Mouse (Mus musculus) heart, adult 18-20 months (tissue): ENCODE results near the gene Spint5. TPM values are rescaled to one million over a fixed set of nuclear protein-coding genes. Genes with fewer than 3 reads are reported as not detected.

Experiments used
- DNase-seq, 2 experiments: peaks; one replicate each; pipeline ENCODE4 v3.0.0; 2021 to 2022; ENCODE audit warnings: mixed read lengths in 1 of 2
- total RNA-seq, 2 experiments: library from RNA; stranded (reverse); gene quantifications; 2 replicates each; pipeline ENCODE4 v1.2.3; 2021

Spint5 gene
- total RNA-seq, 2 experiments from 2014 or later: not detected

DNA sequence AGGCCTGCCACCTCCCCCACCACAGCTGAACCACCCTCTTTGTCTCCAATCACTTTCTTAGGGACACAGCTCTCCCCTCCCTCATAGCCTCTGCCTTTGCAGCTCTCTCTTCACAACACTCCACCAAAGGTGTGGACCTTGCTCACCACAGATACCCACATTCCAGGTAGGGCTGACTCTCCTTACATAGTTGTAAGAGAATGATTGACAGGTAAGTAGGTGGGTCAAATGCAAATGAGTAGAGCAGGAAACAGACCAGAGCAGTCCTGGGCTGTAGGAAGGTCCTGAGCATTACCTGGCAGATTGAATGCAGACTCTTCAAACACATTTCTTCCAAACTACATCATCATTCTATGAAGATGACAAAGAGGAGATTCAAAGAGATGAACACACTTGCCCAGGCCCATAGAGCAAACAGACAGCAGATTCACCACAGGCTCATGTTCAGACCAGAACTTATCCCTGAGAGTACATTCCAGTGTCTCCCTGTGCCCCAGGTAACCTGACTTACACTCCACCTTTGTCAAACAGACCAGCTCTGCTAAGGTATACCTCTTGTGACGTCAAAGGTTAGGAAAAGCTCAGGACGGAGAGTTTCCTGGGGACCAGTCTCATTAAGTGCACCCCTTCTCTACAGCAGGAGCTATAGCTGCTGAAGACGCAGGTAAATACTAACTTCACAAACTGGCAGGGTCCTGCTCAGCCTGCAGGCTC is 22.4 kb downstream of the Spint5 start:
- no peak for DNase-seq

DNA sequence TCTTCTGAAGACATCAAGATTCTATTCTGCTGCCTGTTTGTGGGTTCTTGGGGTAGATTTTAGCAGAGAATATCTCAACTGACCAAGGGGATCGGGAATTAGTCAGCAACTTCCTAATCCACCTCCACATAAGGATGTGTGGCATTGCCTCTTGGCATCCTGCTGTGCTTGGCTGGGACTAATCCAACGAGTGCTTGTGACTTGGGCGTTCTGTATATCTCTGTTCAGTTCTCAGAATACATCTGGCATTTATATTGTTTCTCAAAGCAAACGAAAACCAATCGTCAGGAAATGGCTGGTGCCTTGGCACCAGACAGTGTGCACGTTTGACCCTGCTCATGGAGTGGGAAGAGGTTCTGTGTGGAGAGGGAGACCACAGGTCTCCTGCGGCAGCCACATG is 24.8 kb downstream of the Spint5 start:
- DNase-seq: peak in 1 of 2 experiments; percentile 19

DNA sequence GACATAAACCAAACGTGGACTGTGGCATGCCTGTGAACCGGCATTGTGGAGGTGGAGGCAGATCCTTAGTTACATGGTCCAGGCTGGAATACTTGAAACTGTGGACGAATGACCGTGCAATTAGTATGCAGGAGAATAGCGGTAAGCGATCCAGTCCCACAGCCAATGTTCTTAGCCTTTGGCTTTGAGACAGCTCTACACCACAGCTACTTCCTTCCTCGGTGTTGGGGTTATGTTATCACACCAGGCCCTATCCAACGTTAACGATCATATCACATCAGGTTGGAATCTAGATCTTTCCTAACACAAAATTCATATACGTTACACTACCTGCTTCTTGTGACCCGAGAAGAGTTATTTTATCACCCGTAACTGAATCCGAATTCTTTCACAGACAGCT is 29.9 kb downstream of the Spint5 start:
- DNase-seq: no peak

DNA sequence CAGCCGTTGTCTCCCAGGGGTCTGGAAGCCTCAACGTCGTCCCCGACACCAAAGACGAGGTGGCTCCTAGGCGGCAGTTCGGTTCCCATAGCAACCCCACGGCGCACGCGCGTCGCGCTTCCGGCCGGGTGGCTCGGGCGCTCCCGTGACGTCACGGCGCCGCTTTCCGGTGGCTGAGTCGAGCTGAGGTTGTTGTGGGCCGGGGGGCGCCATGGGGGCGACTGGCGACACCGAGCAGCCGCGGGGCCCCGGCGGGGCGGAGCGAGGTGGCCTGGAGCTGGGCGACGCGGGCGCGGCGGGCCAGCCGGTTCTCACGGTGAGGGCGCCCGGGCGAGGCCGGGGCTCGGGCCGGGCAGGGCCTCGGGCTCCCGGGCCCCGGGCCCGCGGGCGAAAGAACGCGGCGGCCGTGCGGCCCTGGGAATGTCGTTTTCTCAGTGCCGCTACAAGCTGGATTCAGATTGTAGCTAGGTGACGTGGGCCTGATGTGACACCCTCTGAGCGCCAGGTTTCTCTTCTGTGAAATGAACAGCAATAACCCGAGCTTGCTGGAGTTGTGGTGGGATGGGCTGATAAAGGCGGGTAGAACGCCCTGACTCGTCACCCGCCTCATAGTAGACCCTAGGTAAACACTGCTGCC is 30.9 kb downstream of the Spint5 start, which contains the start of the genes Wfdc3 and Dnttip1:
Gene Wfdc3, minus strand, starts transcription at position 89 of the 637 bp plus-strand sequence.
Gene Dnttip1, plus strand, starts transcription at position 141 of the 637 bp plus-strand sequence.
- DNase-seq: peak; percentile 95 to 97

DNA sequence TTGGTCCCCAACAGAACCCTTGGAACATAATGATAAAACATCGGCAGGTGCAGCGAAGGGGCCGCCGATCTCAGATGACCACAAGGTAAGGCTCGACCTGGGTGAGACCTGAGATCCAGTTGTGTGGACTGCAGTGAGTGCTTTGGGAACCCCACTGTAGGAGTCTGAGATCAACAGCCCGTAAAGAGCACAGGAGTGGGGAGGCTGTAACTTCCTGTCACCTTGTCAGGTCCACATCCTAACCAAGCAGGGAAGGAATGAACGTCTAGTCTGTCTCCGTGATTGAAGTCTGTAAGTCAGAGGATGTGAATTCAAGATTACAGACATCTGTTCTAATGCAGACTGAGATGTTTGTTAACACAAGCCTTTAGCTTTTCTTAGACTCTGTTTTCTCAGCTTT is 31.6 kb downstream of the Spint5 start:
- no peak for DNase-seq

DNA sequence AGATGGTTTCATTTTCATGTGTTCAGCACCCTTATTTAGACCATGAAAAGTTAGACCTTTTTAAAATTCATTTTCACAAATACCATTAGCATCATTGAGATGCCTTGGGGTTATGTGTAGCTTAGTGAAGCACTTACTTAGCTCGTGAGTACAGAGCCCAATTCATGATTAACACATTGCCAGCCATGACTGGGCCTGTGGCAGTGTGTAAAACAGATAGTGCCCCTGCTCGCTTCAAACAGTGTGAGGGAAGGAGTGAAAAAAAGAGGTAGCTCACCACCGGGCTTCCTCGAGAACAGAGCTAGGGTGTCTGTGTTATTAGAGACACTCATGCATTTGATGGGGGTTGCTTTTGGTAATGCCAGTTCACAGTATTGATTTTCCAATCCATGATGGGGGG is 33.1 kb downstream of the Spint5 start:
- no peak for DNase-seq

DNA sequence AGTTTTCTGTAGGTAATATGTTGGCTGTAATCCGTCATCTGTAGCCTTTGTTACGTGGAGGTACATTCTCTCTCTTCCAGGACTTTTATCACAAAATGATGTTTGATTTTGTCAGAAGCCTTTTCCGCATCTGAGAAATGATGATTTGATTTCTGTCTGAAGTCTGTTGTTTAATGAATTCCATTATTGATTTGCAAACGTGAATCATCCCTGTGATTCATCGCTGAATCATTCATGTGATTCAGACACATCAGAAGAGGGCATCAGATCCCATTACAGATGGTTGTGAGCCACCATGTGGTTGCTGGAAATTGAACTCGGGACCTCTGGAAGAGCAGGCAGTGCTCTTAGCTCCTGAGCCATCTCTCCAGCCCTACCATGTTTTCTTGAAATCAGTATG is 33.9 kb downstream of the Spint5 start:
- no peak for DNase-seq

DNA sequence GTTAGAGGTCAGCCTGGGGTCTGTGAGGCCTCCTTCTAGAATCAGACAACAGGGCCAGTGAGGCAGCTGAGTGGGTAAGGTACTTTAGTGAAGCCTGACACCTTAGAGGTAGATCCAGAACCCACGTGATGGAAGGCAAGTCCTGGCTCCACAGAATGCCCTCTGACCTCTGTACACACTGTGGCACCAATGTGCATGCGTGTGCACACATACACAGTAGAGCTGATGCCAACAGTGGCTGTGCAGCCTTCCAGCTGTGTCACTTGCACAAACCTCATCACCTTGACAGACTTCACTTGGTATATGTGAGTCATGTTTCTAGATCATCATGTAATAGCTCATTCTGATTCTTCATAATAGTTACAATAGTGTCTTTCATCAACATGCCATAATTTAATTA is 37.3 kb downstream of the Spint5 start:
- DNase-seq: no peak

DNA sequence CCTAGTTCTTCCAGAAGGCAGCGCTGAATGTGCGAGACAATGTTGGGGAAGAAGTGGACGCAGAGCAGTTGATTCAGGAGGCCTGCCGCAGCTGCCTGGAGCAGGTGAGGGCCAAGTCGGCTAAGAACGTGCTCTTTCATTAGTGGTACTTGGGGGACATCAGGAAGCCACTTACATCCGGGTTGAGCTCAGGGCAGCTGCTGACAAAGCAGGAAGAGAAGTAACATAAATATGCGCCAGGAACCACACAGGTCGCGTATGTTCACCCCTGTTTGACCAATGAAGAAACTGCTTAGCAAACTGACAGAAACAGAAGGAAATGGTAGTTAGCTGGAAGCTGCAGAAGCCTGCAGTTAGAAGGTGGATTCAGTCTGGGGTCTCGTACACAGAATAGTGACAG is 39.0 kb downstream of the Spint5 start:
- no peak for DNase-seq

DNA sequence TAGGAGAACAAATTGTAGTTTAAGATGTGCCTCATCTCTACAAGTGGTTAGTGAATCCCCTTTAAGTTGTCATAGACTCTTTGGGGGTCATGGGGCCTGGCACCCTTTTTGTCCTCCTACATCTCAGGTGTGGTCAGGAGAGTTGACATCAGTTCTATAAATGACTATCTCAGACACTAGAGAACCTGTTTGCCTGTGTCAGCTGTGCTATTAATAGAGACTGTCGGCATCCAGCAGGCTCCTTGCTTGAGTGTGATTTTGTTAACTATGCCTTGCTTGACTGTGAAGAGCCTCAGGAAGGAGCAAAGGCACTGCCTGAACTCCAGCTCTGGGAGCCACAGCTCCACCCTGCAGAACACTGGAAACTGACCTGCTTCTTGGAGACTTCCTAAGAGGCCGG is 39.7 kb downstream of the Spint5 start:
- peak; percentile 51 to 71 for DNase-seq

DNA sequence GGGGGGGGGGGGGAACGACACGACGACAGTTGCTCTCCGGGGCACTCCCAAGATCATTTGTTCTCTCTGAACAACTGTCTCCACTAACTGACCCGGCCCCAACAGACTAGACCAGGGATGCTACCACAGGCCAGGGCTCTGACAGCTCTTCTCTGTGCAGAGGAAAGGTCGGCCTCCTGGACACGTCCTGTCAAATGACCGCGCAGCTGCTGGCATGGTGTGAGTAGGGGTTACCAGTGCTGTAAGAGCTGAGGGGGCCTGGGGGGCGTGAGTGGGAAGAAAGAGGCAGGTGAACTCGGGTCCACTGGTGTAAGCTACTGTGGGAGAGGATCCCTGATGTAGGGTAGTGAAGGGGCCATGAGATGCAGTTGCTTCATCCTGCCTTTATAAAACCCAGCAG is 42.7 kb downstream of the Spint5 start:
- DNase-seq: no peak

DNA sequence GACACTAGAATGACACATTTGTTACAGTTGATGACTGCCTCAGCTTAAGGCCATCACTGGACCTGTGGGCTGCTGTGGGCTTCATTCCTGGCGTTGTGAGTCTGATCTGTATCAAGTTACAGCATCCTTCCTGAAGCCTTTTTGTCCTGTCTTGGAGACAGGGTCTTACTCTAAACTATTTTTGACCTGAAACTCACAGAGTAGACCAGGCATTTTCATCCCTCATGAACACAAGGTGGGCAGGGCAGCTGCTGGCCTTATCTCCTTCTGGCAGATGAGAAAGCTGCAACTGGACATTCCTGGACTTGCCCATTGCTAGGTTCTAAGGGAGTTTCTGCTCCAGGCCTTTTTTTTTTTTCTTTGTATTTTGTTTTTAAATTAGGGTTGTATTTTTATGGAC is 43.6 kb downstream of the Spint5 start:
- no peak for DNase-seq

DNA sequence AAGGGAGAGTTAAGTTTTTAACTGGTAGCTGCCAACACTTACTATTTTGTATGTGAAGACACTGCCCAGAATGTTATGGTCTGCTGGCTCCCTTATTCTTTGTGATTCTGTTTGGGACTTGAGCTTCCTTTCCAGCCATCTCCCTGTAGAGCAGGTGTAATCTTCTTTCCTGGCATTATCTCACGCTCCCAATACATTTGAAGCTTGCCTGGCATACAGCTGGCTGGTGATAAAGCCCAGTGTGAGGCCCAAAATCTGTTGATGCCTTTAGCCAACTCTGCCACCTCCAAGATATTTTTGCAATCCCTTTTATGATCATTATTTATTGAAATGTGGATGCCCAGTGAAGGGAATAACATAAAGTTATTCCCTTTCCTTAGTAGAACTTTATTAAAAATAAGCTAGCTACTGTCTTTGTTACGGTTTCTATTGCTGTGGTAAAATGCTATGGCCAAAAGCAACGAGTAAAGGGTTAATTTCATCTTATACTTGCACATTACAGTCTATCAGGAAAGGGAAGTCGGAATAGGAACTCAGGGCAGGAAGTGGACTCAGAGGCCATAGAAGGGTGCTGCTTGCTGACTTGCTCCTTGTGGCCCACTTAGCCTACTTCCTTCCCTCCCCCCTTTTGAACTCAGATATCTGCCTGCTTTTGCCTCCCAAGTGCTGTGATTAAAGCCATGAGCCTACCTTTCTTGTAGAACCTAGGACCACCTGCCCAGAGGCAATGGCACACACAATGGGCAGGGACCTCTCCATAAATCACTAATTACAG is 45.1 kb downstream of the Spint5 start:
- DNase-seq: no peak

DNA sequence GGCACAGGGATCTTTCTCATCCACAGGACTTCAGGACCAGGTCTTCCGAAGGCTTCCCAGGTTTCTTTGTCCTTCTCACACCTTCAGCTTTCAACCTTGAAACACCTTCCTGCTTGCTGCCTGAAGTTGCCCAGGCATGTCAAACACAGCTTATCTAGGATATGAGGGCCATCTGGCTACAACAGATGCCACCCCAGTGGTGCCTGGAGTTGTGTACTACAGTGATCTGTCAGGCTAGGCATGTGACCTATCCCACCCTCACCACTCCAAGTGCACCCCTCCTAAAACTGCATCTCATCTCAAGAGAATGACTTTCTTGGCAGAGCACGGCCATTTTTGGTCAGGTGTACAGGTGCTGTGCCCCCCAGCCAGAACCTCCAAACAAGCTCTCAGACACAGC is 46.4 kb downstream of the Spint5 start:
- DNase-seq: no peak

DNA sequence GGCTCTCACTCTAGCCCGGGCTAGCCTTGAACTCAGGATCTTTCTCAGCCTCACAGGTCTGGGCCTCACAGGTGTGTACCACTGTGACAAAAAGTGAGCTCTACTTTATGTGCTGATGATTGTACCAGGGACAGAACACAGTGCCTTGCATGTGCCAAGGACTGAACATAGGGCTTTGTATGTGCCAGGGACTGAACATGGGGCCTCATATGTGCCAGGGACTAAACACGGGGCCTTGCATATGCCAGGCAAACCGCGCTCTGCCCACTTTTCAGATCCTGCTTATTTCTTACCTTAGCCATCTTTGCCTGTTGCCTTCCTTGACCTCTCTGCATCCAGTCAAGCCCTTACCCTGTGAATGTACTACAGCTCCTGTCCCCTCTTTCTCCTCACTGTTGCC is 46.9 kb downstream of the Spint5 start:
- no peak for DNase-seq

DNA sequence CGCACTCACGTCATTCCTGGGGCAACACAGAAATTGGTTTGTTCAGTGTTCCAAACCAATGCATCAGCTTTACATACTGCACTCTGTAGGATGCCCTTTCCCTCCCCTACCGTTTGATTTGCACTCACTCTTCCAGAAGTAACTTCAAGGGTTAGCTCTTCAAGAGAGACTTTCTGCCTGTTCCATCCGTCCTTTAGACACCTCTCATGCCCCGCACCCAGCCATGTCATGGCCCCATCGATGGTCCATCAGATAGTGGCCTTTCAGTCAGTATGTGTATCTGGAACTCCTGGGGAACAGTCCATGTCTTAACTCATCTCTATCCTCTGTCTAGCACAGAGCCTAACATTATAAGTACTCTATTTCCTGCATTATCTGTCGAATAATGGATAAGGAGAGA is 47.5 kb downstream of the Spint5 start:
- no peak for DNase-seq

DNA sequence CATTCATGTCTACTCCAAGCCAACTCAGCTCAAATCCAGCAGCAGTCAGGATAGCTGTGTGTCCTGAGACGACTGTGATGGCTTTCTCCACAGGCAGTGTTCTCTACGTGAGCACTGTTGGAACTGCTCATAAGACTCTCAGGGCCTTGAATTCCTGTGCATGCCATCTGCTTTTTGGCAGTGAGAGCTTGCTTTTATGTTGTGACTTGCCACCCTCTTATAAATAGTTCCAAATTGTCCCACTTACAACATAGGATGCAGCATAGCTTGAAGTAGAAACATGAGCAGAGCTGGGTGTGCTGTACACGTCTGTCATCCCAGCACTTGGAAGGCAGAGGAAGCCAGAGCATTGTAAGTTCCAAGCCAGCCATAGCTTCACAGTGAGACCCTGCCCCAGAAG is 50.7 kb downstream of the Spint5 start:
- no peak for DNase-seq

Other genes starting within 250 kb of the Spint5 start
- gene Trp53tg5, start 241.6 kb upstream of the Spint5 start, total RNA-seq: not detected
- 10 to 100 TPM in 1 of 2 experiments, 1 to 10 TPM in 1; 9.4 to 10.7 TPM for gene Dbndd2, start 229.2 kb upstream of the Spint5 start, total RNA-seq
- 10 to 100 TPM; 28.7 to 32.6 TPM for gene Pigt, start 217.8 kb upstream of the Spint5 start, total RNA-seq
- gene Wfdc2, start 152.9 kb upstream of the Spint5 start, total RNA-seq: 10 to 100 TPM in 1 of 2 experiments, 1 to 10 TPM in 1; 1.0 to 11.8 TPM
- not detected for gene Spint3, start 141.8 kb upstream of the Spint5 start, total RNA-seq
- gene Wfdc6a, start 129.9 kb upstream of the Spint5 start, total RNA-seq: not detected
- not detected for gene Eppin, start 121.7 kb upstream of the Spint5 start, total RNA-seq
- gene Wfdc6b, start 101.8 kb upstream of the Spint5 start, total RNA-seq: not detected
- gene Wfdc8, start 101.7 kb upstream of the Spint5 start, total RNA-seq: not detected
- gene Wfdc16, start 76.5 kb upstream of the Spint5 start, total RNA-seq: not detected
- gene Wfdc10, start 59.3 kb upstream of the Spint5 start, total RNA-seq: under 1 TPM in 1 of 2 experiments, not detected in 1; 0.72 TPM
- gene Wfdc9, start 58.7 kb upstream of the Spint5 start, total RNA-seq: not detected
- not detected for gene Wfdc11, start 41.2 kb upstream of the Spint5 start, total RNA-seq
- gene Wfdc13, start 30.2 kb upstream of the Spint5 start, total RNA-seq: not detected
- not detected for gene Spint4, start 16.8 kb upstream of the Spint5 start, total RNA-seq
- under 1 TPM; 0.25 to 0.62 TPM for gene Wfdc3, start 30.6 kb downstream of the Spint5 start, total RNA-seq
- 10 to 100 TPM; 22.0 to 28.8 TPM for gene Dnttip1, start 30.7 kb downstream of the Spint5 start, total RNA-seq
- gene Ube2c, start 54.6 kb downstream of the Spint5 start, total RNA-seq: 1 to 10 TPM in 1 of 2 experiments, under 1 TPM in 1; 0.80 to 2.4 TPM
- gene Tnnc2, start 64.7 kb downstream of the Spint5 start, total RNA-seq: 1 to 10 TPM in 1 of 2 experiments, not detected in 1; 1.2 TPM
- 10 to 100 TPM; 23.9 to 25.6 TPM for gene Snx21, start 70.5 kb downstream of the Spint5 start, total RNA-seq
- gene Acot8, start 89.6 kb downstream of the Spint5 start, total RNA-seq: 10 to 100 TPM; 12.4 to 12.5 TPM
- gene Zswim3, start 89.8 kb downstream of the Spint5 start, total RNA-seq: 1 to 10 TPM; 2.4 to 2.5 TPM
- gene Zswim1, start 107.4 kb downstream of the Spint5 start, total RNA-seq: 1 to 10 TPM; 3.8 to 3.9 TPM
- under 1 TPM; 0.67 to 0.75 TPM for gene Spata25, start 113.2 kb downstream of the Spint5 start, total RNA-seq
- 10 to 100 TPM; 80.8 to 98.1 TPM for gene Ctsa, start 117.6 kb downstream of the Spint5 start, total RNA-seq
- gene Neurl2, start 118.2 kb downstream of the Spint5 start, total RNA-seq: 10 to 100 TPM; 50.5 to 55.8 TPM
- gene Pltp, start 142.4 kb downstream of the Spint5 start, total RNA-seq: 10 to 100 TPM; 37.7 to 39.3 TPM
- gene Pcif1, start 164.0 kb downstream of the Spint5 start, total RNA-seq: 10 to 100 TPM; 27.3 to 30.5 TPM
- gene Zfp335, start 196.5 kb downstream of the Spint5 start, total RNA-seq: 1 to 10 TPM; 6.8 to 7.7 TPM
- gene Mmp9, start 225.5 kb downstream of the Spint5 start, total RNA-seq: 1 to 10 TPM; 1.3 to 1.6 TPM
- 1 to 10 TPM; 2.0 to 2.3 TPM for gene Slc12a5, start 245.5 kb downstream of the Spint5 start, total RNA-seq